Mouse (Mus musculus) ES-Bruce4 (cell line): ENCODE measurements around the gene Ipo5. TPM values are rescaled to one million over a fixed set of nuclear protein-coding genes. Genes with fewer than 3 reads are reported as not detected.

Source experiments
- H3K27ac ChIP-seq: 2 replicates; pipeline ENCODE4 v1.5.1; 2012; ENCODE audit warnings: low read length, inconsistent platforms; ENCODE audit not compliant: insufficient read depth
- H3K27me3 ChIP-seq: 2 replicates; pipeline ENCODE4 v1.6.1; 2012; ENCODE audit warnings: mild to moderate bottlenecking, low read length, inconsistent platforms; ENCODE audit not compliant: control insufficient read depth, poor library complexity, insufficient read depth, severe bottlenecking
- H3K36me3 ChIP-seq: 2 replicates; pipeline ENCODE4 v1.6.1; 2012; ENCODE audit warnings: inconsistent platforms, mild to moderate bottlenecking, low read length, moderate library complexity; ENCODE audit not compliant: control insufficient read depth, poor library complexity, insufficient read depth, severe bottlenecking
- H3K4me1 ChIP-seq: one replicate; pipeline ENCODE4 v1.8.1; 2011; ENCODE audit warnings: low read length; ENCODE audit not compliant: control insufficient read depth, insufficient read depth
- H3K4me3 ChIP-seq: 2 replicates; pipeline ENCODE4 v1.5.1; 2011; ENCODE audit warnings: low read depth, mild to moderate bottlenecking, low read length
- H3K9ac ChIP-seq: 2 replicates; pipeline ENCODE4 v1.6.1; 2012; ENCODE audit warnings: low read depth, mild to moderate bottlenecking, inconsistent platforms; ENCODE audit not compliant: poor library complexity, severe bottlenecking
- H3K9me3 ChIP-seq: replicated peaks from 2 replicates; pipeline ENCODE4 v1.6.1; 2012; ENCODE audit warnings: mild to moderate bottlenecking, low read length, inconsistent platforms; ENCODE audit not compliant: control insufficient read depth, poor library complexity, insufficient read depth, severe bottlenecking
- CTCF ChIP-seq: IDR thresholded peaks from one replicate; pipeline ENCODE4 v1.8.1; 2011; ENCODE audit warnings: low read depth, low read length
- EP300 ChIP-seq: IDR thresholded peaks from 2 replicates; pipeline ENCODE4 v1.6.1; 2011; ENCODE audit warnings: low read depth, low read length; ENCODE audit not compliant: insufficient read depth
- POLR2A ChIP-seq: IDR thresholded peaks from one replicate; pipeline ENCODE4 v1.8.1; 2011; ENCODE audit warnings: low read length; ENCODE audit not compliant: insufficient read depth
- polyA plus RNA-seq: library from polyadenylated mRNA; stranded (reverse); fragments of >200 nt; gene quantifications from 2 replicates; pipeline ENCODE4 v1.2.4, GENCODE M21; 2011; ENCODE audit warnings: low read depth; ENCODE audit not compliant: missing spikeins, insufficient read depth, insufficient read length

The Ipo5 gene
- polyA plus RNA-seq, 1 experiment: 468 TPM

GRCm38 (mm10) chr14:120967072-120967471, 56.0 kb downstream of the Ipo5 start:
- Histone ChIP-seq H3K36me3 (no peaks in the 10 kb centered on the region), H3K4me3 (no peak overlapping the region), H3K27me3 (no peaks in the 10 kb centered on the region), H3K27ac (no peak overlapping the region), H3K4me1 (no peaks in the 10 kb centered on the region), H3K9ac (no peak overlapping the region), H3K9me3 (peaks cover 9% of the 10 kb centered on the region; the same call in 1 of the 2 replicates)
- TF ChIP-seq POLR2A (no peak), CTCF (no peak), EP300 (no peak)

DNA sequence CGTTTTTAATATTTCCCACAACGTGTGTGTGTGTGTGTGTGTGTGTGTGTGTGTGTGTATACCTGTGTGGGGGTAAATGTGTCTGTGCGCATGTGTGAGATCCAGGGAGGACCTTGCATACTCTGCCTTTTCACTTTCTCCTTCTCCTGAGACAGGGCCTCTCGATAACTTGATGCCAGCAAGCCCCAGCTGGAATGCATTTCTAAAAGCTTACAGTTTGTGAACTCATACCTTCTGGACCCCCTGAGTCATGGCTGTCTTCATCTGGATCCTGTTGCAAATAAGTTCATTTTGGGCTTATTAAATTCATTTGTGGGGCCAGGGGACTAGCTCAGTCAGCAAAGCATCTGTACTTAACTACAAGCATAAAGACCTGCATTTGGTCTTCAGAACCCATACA, 57.7 kb downstream of the Ipo5 start:
- Histone ChIP-seq H3K9me3 (peaks cover 9% of the 10 kb centered on the region; the same call in 1 of the 2 replicates), H3K27me3 (no peaks in the 10 kb centered on the region), H3K4me3 (no peak overlapping the region), H3K4me1 (no peaks in the 10 kb centered on the region), H3K27ac (no peak overlapping the region), H3K9ac (no peak overlapping the region), H3K36me3 (no peaks in the 10 kb centered on the region)
- TF ChIP-seq EP300: no peak
- no peak for TF ChIP-seq CTCF
- TF ChIP-seq POLR2A: no peak

- TF ChIP-seq EP300: no peak
- no peak for TF ChIP-seq POLR2A
- no peak for TF ChIP-seq CTCF
- Histone ChIP-seq H3K9me3 (peaks cover 9% of the 10 kb centered on the region; the same call in 1 of the 2 replicates), H3K36me3 (no peaks in the 10 kb centered on the region), H3K9ac (no peak overlapping the region), H3K4me3 (no peak overlapping the region), H3K4me1 (no peaks in the 10 kb centered on the region), H3K27ac (no peak overlapping the region), H3K27me3 (no peaks in the 10 kb centered on the region)
Observed at GRCm38 (mm10) chr14:120969673-120970072, 58.6 kb downstream of the Ipo5 start.

- Histone ChIP-seq H3K27ac (no peak overlapping the region), H3K9me3 (peaks cover 9% of the 10 kb centered on the region; the same call in 1 of the 2 replicates), H3K36me3 (no peaks in the 10 kb centered on the region), H3K27me3 (no peaks in the 10 kb centered on the region), H3K4me1 (no peaks in the 10 kb centered on the region), H3K9ac (no peak overlapping the region), H3K4me3 (no peak overlapping the region)
- TF ChIP-seq CTCF: peak; percentile 75
- TF ChIP-seq EP300: no peak
Observed at GRCm38 (mm10) chr14:120970637-120971036, 59.6 kb downstream of the Ipo5 start.

GRCm38 (mm10) chr14:120971313-120971712, 60.3 kb downstream of the Ipo5 start:
- Histone ChIP-seq H3K27me3 (no peaks in the 10 kb centered on the region), H3K36me3 (no peaks in the 10 kb centered on the region), H3K4me1 (no peaks in the 10 kb centered on the region), H3K4me3 (no peak overlapping the region), H3K9ac (no peak overlapping the region), H3K9me3 (peaks cover 10% of the 10 kb centered on the region), H3K27ac (no peak overlapping the region)
- TF ChIP-seq CTCF: peak; percentile 31
- TF ChIP-seq EP300: no peak

DNA sequence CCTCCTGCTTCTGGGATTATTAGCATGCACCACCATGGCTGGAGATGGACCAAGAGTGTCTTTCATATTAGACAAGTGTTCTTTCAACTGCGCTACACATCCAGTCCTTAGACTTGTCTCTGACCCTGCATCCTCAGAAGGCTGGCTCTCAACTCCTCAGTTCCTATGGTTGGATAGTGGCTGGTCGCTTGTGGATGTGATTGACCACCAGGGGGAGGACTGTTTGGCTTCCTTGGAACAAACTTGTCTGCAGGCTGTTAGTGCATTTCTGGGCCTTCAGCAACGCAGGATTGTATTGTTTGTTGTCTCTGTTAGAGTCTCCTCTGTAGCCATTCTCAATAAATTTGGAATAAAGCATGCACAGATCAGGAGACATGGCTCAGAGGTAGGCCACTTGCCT, 68.5 kb downstream of the Ipo5 start:
- no peak overlapping the region for H3K27ac ChIP-seq
- H3K9me3 ChIP-seq: peaks cover 14% of the 10 kb centered on the region
- no peak overlapping the region for H3K9ac ChIP-seq
- H3K4me3 ChIP-seq: no peak overlapping the region
- H3K4me1 ChIP-seq: no peaks in the 10 kb centered on the region
- H3K27me3 ChIP-seq: no peaks in the 10 kb centered on the region
- H3K36me3 ChIP-seq: no peaks in the 10 kb centered on the region
- TF ChIP-seq EP300 (no peak), CTCF (peak; percentile 54)
